Mouse (Mus musculus): ENCODE measurements around the gene Afmid.

DNA sequence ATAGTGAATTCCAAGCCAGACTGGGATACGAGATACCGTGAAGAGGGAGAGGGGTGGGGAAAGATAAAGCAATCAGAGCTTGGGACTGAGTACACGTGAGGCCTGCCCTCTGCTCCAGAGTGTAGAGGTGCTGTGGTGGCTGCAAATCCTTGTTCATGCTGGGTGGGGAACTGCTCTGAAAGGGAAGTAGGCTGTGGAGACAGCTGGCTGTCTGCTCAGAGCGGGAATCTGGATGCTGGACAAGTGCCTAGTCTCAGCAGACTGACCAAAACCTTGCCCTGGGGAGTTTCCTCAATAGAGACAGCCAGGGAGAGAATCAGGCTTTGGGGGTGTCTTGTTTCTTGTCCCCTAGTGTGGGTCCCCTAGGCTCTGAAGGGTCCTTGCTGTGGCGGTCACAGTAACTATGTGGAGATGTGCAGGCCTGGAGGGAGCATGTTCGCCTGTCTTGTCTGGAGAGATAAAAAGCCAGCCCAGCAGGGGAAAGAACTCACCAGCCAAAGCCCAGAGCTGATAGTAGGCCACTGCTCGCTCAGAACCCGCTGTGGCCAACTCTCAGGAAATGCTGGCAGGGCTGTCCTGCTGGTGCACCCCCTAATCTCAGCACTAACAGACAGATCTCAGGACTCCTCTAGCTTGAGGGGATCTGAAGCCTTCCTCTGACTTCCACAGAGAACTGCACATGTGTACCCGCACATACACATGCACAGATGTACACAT, 3.3 kb downstream of the Afmid start:
- TF ChIP-seq CTCF (IDR thresholded peaks at IDR 0.05; ENCODE audit: extremely low read depth, insufficient read depth, low read length) (no peak), POLR2A (IDR thresholded peaks at IDR 0.05; ENCODE audit: extremely low read depth, insufficient read depth, low read length) (no peak)
